Mouse (Mus musculus) hindbrain, embryonic 16.5 days (tissue): ENCODE results near the gene Pcif1. TPM values are rescaled to one million over a fixed set of nuclear protein-coding genes. Genes with fewer than 3 reads are reported as not detected.

Source experiments
- polyA plus RNA-seq: library from polyadenylated mRNA; unstranded; fragments of >200 nt; fragmentation: Nextera tagmentation; extraction: Ambion mirVana; gene quantifications from 2 replicates; pipeline ENCODE4 v1.2.1, GENCODE M21; 2015

The Pcif1 gene
- polyA plus RNA-seq, 1 experiment from 2014 or later: 71.3 TPM

Other genes starting within 250 kb of the Pcif1 start
- not detected in 2 replicates for gene Wfdc16, start 240.5 kb upstream of the Pcif1 start, polyA plus RNA-seq
- gene Wfdc10, start 223.3 kb upstream of the Pcif1 start, polyA plus RNA-seq: not detected in 2 replicates
- not detected in 2 replicates for gene Wfdc9, start 222.7 kb upstream of the Pcif1 start, polyA plus RNA-seq
- not detected in 2 replicates for gene Wfdc11, start 205.2 kb upstream of the Pcif1 start, polyA plus RNA-seq
- 0.15 TPM in 1 of 2 replicates, not detected in the other for gene Wfdc13, start 194.2 kb upstream of the Pcif1 start, polyA plus RNA-seq
- not detected in 2 replicates for gene Spint4, start 180.8 kb upstream of the Pcif1 start, polyA plus RNA-seq
- not detected in 2 replicates for gene Spint5, start 164.0 kb upstream of the Pcif1 start, polyA plus RNA-seq
- 1.6 and 1.7 TPM in 2 replicates for gene Wfdc3, start 133.4 kb upstream of the Pcif1 start, polyA plus RNA-seq
- gene Dnttip1, start 133.3 kb upstream of the Pcif1 start, polyA plus RNA-seq: 55.9 and 60.0 TPM in 2 replicates
- gene Ube2c, start 109.4 kb upstream of the Pcif1 start, polyA plus RNA-seq: 69.0 and 75.0 TPM in 2 replicates
- gene Tnnc2, start 99.3 kb upstream of the Pcif1 start, polyA plus RNA-seq: 0.68 and 44.8 TPM in 2 replicates
- gene Snx21, start 93.5 kb upstream of the Pcif1 start, polyA plus RNA-seq: 45.3 and 47.5 TPM in 2 replicates
- gene Acot8, start 74.4 kb upstream of the Pcif1 start, polyA plus RNA-seq: 22.2 TPM in 2 replicates
- 16.4 and 17.1 TPM in 2 replicates for gene Zswim3, start 74.2 kb upstream of the Pcif1 start, polyA plus RNA-seq
- 26.1 and 32.7 TPM in 2 replicates for gene Zswim1, start 56.6 kb upstream of the Pcif1 start, polyA plus RNA-seq
- gene Spata25, start 50.8 kb upstream of the Pcif1 start, polyA plus RNA-seq: not detected in 2 replicates
- 108 and 114 TPM in 2 replicates for gene Ctsa, start 46.4 kb upstream of the Pcif1 start, polyA plus RNA-seq
- gene Neurl2, start 45.8 kb upstream of the Pcif1 start, polyA plus RNA-seq: 6.7 and 7.8 TPM in 2 replicates
- 127 and 140 TPM in 2 replicates for gene Pltp, start 21.6 kb upstream of the Pcif1 start, polyA plus RNA-seq
- gene Zfp335, start 32.5 kb downstream of the Pcif1 start, polyA plus RNA-seq: 13.4 and 17.1 TPM in 2 replicates
- gene Mmp9, start 61.5 kb downstream of the Pcif1 start, polyA plus RNA-seq: 22.5 and 29.3 TPM in 2 replicates
- 52.7 and 54.9 TPM in 2 replicates for gene Slc12a5, start 81.5 kb downstream of the Pcif1 start, polyA plus RNA-seq
- 83.8 and 90.0 TPM in 2 replicates for gene Ncoa5, start 155.6 kb downstream of the Pcif1 start, polyA plus RNA-seq
- 6.1 and 7.9 TPM in 2 replicates for gene Cd40, start 176.3 kb downstream of the Pcif1 start, polyA plus RNA-seq
- not detected in 2 replicates for gene 1700025C18Rik, start 211.4 kb downstream of the Pcif1 start, polyA plus RNA-seq